Mouse (Mus musculus): ENCODE measurements around the gene Gm17655. TPM values are rescaled to one million over a fixed set of nuclear protein-coding genes. Genes with fewer than 3 reads are reported as not detected.

The Gm17655 gene
- polyA plus RNA-seq, 1 experiment from 2014 or later, result 1.6 TPM

DNA sequence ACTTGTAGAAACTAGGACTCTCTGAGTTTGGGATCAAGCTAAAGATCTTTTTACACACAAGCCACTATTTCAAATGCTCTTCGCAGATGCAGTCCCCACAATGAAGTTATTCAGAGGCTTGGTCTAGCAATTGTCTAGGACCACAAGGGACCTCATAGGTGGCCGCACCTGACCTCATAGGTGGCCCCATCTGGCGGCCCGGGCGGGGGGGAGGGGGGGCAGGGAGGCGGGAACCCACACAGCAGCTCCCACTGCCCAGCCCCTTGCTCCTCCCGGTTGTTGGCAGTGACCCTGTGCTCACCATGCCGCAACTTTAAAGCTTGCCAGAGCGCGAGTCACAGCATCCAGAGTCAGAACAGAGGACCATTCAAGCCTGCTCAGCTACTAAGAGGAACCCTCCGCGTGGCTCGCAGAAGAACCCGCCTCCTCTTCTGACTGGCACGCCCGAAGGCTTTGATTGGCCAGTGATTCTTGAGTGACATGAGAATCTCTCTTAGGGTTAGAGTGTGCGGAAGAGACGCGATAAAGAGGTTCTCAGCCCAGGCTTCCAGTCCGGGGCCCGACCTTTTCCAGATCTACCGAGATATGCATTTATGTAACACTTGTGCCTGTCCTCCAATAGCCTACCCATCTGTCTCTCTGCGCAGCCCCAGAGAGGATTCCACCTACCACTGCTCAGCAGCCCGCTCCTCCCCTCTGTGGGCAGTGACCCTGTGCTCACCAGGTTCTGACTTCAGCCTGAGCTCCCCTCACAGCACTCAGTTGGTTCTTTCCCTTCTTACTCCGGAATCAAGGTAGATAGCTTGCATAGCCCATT, 21.9 kb upstream of the Gm17655 start, which contains the start of gene Gm35315:
Gene Gm35315, minus strand, starts transcription at position 391 of the 817 bp plus-strand sequence.
- Histone ChIP-seq H3K4me3 (ENCODE audit: low read depth, low read length) (peak within 1 kb of the TSS; percentile 51), H3K36me3 (ENCODE audit: control insufficient read depth, insufficient read depth, low read length) (no peaks in the 10 kb centered on the region), H3K9ac (ENCODE audit: low read length) (peak within 1 kb of the TSS; percentile 47), H3K27me3 (ENCODE audit: control insufficient read depth, insufficient read depth, low read length) (no peaks in the 10 kb centered on the region), H3K9me3 (ENCODE audit: control insufficient read depth, low read length) (no peaks in the 10 kb centered on the region), H3K27ac (replicated peaks) (peak within 1 kb of the TSS; percentile 63; the same call in 1 of the 2 replicates), H3K4me1 (replicated peaks; ENCODE audit: control insufficient read depth, insufficient read depth) (no peaks in the 10 kb centered on the region), H3K4me2 (replicated peaks; ENCODE audit: low read depth) (peak within 1 kb of the TSS; percentile 80)
- peak; percentile 99 for ATAC-seq (ENCODE audit: low FRiP score, low TSS enrichment)
- TF ChIP-seq CTCF (IDR thresholded peaks at IDR 0.05; ENCODE audit: low read depth), result no peak; the same call in 1 of the 2 replicates
- peak; percentile 81 for DNase-seq (ENCODE audit: low spot score)
- 2% methylated on average over 25 of the region's 25 CpGs for WGBS

DNA sequence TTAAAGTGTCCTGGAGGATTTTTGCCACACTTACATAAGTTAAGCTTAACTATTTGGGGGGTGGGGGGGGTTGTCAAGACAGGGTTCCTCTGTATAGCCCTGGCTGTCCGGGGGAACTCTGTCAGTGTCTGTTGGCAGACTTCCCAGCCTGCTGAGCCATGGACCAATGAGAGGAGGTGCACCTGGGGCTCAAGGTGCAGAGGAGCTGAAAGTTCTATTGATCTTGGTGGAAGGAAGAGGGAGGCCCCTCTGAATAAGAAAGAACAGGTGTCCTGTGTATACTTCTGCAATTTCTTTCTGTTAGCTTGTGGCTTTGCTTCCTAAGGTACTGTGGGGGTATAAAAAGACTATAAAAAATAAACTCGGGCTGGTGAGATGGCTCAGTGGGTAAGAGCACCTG, 19.2 kb upstream of the Gm17655 start:
- H3K9ac ChIP-seq (ENCODE audit: low read length), result no peak overlapping the region
- H3K36me3 ChIP-seq (ENCODE audit: control insufficient read depth, insufficient read depth, low read length), result no peaks in the 10 kb centered on the region
- no peak overlapping the region for H3K4me2 ChIP-seq (replicated peaks; ENCODE audit: low read depth)
- no peak overlapping the region for H3K4me3 ChIP-seq (ENCODE audit: low read depth, low read length)
- no peaks in the 10 kb centered on the region for H3K9me3 ChIP-seq (ENCODE audit: control insufficient read depth, low read length)
- no peak for DNase-seq (ENCODE audit: low spot score)
- no peaks in the 10 kb centered on the region for H3K4me1 ChIP-seq (replicated peaks; ENCODE audit: control insufficient read depth, insufficient read depth)
- WGBS, result 59% methylated on average over 2 of the region's 2 CpGs
- TF ChIP-seq CTCF (IDR thresholded peaks at IDR 0.05; ENCODE audit: low read depth), result no peak
- no peak for TF ChIP-seq EP300 (optimal IDR thresholded peaks at IDR 0.05)
- H3K27ac ChIP-seq (replicated peaks), result no peak overlapping the region
- H3K27me3 ChIP-seq (ENCODE audit: control insufficient read depth, insufficient read depth, low read length), result no peaks in the 10 kb centered on the region
- ATAC-seq (ENCODE audit: low FRiP score, low TSS enrichment), result no peak

DNA sequence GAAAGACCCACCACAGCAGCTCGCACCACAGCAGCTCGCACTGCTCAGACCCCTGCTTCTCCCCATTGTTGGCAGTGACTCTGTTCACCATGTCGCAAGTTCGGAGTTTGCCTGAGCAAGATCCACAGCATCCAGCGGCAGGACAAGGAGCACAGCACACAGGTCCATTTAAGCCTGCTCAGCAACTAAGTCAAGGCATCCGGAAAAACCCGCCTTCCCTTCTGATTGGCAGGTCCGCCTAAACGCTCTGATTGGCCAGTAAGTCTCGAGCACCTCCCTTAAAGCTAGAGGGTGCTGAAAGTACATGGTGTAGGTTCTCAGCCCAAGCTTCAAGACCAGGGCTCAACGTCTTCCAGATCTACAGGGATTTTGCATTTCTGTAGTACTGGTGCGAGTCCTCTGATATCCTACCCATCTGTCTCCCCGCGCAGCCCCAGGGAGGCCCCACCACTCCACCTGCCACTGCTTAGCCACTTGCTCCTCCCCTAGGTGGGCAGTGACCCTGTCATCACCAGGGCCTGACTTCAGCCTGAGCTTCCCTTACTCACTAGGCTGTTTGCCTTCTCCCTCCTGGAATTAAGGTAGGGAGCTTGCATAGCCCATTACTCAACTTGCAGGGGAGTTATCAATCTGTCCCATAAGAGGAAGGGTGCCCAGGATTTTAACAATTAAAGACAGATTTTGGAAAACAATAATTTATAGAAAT, 14.0 kb upstream of the Gm17655 start:
- Histone ChIP-seq H3K36me3 (ENCODE audit: control insufficient read depth, insufficient read depth, low read length) (no peaks in the 10 kb centered on the region), H3K4me3 (ENCODE audit: low read depth, low read length) (no peak overlapping the region), H3K4me2 (replicated peaks; ENCODE audit: low read depth) (no peak overlapping the region), H3K27ac (replicated peaks) (no peak overlapping the region), H3K9me3 (ENCODE audit: control insufficient read depth, low read length) (no peaks in the 10 kb centered on the region), H3K9ac (ENCODE audit: low read length) (no peak overlapping the region), H3K4me1 (replicated peaks; ENCODE audit: control insufficient read depth, insufficient read depth) (no peaks in the 10 kb centered on the region), H3K27me3 (ENCODE audit: control insufficient read depth, insufficient read depth, low read length) (no peaks in the 10 kb centered on the region)
- ATAC-seq (ENCODE audit: low FRiP score, low TSS enrichment) (no peak), DNase-seq (ENCODE audit: low spot score) (no peak)
- TF ChIP-seq EP300 (optimal IDR thresholded peaks at IDR 0.05) (no peak), CTCF (IDR thresholded peaks at IDR 0.05; ENCODE audit: low read depth) (no peak)
- WGBS, result 34% methylated on average over 14 of the region's 14 CpGs

DNA sequence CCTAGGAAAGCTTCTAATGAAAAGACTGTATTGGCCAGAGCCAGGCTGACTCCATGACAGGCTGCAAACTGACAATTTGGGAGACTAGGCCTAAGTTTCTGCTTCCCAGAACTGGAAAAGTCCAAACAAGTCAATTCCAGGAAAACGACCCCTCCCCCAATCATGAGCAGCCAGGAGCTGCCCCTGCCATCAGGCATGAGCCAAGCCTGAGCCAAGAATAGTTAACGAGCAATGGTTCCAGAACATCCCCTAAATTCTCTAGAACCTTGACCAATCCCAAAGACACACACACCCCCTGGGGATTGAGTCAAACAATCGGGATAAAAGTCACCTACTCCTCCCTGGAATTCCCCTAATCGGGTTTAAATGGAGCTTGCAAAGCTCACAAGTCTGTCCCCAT, 10.6 kb upstream of the Gm17655 start:
- H3K9me3 ChIP-seq (ENCODE audit: control insufficient read depth, low read length), result peaks cover 8% of the 10 kb centered on the region; the same call in 1 of the 2 replicates
- DNase-seq (ENCODE audit: low spot score) (no peak), ATAC-seq (ENCODE audit: low FRiP score, low TSS enrichment) (no peak)
- no peak overlapping the region for H3K4me3 ChIP-seq (ENCODE audit: low read depth, low read length)
- H3K9ac ChIP-seq (ENCODE audit: low read length), result no peak overlapping the region
- H3K36me3 ChIP-seq (ENCODE audit: control insufficient read depth, insufficient read depth, low read length), result no peaks in the 10 kb centered on the region
- H3K27me3 ChIP-seq (ENCODE audit: control insufficient read depth, insufficient read depth, low read length), result no peaks in the 10 kb centered on the region
- TF ChIP-seq EP300 (optimal IDR thresholded peaks at IDR 0.05), result no peak
- no peak for TF ChIP-seq CTCF (IDR thresholded peaks at IDR 0.05; ENCODE audit: low read depth)
- H3K4me2 ChIP-seq (replicated peaks; ENCODE audit: low read depth), result no peak overlapping the region
- WGBS, result 78% methylated on average over 4 of the region's 4 CpGs
- no peaks in the 10 kb centered on the region for H3K4me1 ChIP-seq (replicated peaks; ENCODE audit: control insufficient read depth, insufficient read depth)
- H3K27ac ChIP-seq (replicated peaks), result no peak overlapping the region

DNA sequence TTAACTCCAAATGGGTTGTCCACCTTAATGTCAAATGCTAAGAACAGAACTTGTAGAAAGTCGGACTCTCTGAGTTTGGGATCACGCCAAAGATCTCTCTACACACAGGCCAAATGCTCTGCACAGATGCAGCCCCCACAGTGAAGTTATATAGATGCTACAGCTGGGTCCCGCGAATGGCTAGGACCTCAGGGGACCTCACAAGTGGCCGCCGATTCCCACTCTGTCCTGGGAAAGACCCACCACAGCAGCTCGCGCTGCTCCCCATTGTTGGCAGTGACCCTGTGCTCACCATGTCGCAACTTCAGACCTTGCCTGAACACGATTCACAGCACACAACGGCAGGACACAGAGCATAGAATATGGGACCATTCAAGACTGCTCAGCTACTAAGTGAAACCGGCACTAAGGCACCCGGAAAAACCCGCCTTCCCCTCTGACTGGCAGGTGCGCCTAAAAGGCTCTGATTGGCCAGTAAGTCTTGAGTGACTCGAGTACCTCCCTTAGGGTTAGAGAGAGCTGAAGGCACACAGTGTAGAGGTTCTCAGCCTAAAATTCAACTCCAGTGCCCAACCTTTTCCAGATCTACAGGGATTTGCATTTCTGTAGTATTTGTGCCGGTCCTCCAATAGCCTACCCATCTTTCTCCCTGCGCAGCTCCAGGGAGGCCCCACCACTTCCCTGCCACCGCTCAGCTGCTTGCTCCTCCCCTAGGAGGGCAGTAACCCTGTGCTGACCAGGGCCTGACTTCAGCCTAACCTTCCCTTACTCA, 14.5 kb downstream of the Gm17655 start:
- 1% methylated on average over 19 of the region's 19 CpGs for WGBS
- TF ChIP-seq CTCF (IDR thresholded peaks at IDR 0.05; ENCODE audit: low read depth) (no peak), EP300 (optimal IDR thresholded peaks at IDR 0.05) (no peak)
- H3K4me1 ChIP-seq (replicated peaks; ENCODE audit: control insufficient read depth, insufficient read depth), result no peaks in the 10 kb centered on the region
- H3K27me3 ChIP-seq (ENCODE audit: control insufficient read depth, insufficient read depth, low read length), result no peaks in the 10 kb centered on the region
- peak overlapping the region; percentile 52 for H3K4me2 ChIP-seq (replicated peaks; ENCODE audit: low read depth)
- no peaks in the 10 kb centered on the region for H3K9me3 ChIP-seq (ENCODE audit: control insufficient read depth, low read length)
- no peaks in the 10 kb centered on the region for H3K36me3 ChIP-seq (ENCODE audit: control insufficient read depth, insufficient read depth, low read length)
- peak overlapping the region; percentile 50 for H3K27ac ChIP-seq (replicated peaks)
- peak overlapping the region; percentile 56 for H3K9ac ChIP-seq (ENCODE audit: low read length)
- peak; percentile 83 for DNase-seq (ENCODE audit: low spot score)
- ATAC-seq (ENCODE audit: low FRiP score, low TSS enrichment), result peak; percentile 99
- peak overlapping the region; percentile 56 for H3K4me3 ChIP-seq (ENCODE audit: low read depth, low read length)

All from stomach, postnatal 0 days (tissue).